Mouse (Mus musculus): ENCODE measurements around the gene Dhrs4. TPM values are rescaled to one million over a fixed set of nuclear protein-coding genes. Genes with fewer than 3 reads are reported as not detected.

The Dhrs4 gene
- polyA plus RNA-seq, 1 experiment: 45.9 TPM

DNA sequence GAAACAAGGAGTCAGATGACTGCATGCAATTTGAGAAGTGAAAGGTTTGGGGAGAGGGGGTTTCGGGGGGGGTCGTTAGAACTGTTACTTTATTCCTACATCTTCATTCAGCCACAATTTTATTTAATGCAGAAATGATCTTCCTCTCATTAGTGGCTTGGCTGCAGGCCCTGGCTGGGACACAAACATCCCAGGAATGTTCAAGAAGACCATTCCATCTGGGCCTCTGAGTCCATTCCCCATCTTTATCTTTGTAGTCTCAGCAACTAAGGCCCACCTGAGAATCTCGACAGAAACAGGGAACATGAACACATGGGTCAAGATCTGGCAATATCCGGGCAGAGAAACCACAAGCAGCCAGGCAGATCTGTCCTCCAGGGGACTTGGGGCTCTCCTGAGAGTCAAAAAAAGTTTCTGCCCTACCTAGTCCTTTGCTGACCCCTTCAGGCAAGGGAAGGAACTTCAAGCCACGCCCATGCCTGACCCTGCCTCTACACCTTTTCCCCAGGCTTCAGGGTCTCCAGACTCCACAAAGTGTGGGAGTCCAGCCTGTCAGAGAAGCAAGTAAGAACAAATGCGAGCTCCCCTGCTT lies 40.3 kb upstream of the Dhrs4 start:
- H3K4me3 ChIP-seq (ENCODE audit: insufficient read depth, poor library complexity, severe bottlenecking): no peak overlapping the region
- no peaks in the 10 kb centered on the region for H3K79me2 ChIP-seq (ENCODE audit: control insufficient read depth, insufficient read depth)
- no peaks in the 10 kb centered on the region for H3K79me3 ChIP-seq (ENCODE audit: low read depth)
- TF ChIP-seq MAX (IDR thresholded peaks at IDR 0.05) (no peak), FOSL1 (IDR thresholded peaks at IDR 0.05; ENCODE audit: insufficient read depth, low read length, poor library complexity, severe bottlenecking) (no peak), CTCF (IDR thresholded peaks at IDR 0.05; ENCODE audit: control insufficient read depth, insufficient read depth, insufficient read length) (peak; percentile 51)
- no peak overlapping the region for H3ac ChIP-seq (ENCODE audit: control insufficient read depth, insufficient read length, low read depth)
- H3K36me3 ChIP-seq (ENCODE audit: control insufficient read depth, insufficient read depth): no peaks in the 10 kb centered on the region
- H3K27me3 ChIP-seq (ENCODE audit: control insufficient read depth, insufficient read depth, insufficient read length): peaks cover 28% of the 10 kb centered on the region

DNA sequence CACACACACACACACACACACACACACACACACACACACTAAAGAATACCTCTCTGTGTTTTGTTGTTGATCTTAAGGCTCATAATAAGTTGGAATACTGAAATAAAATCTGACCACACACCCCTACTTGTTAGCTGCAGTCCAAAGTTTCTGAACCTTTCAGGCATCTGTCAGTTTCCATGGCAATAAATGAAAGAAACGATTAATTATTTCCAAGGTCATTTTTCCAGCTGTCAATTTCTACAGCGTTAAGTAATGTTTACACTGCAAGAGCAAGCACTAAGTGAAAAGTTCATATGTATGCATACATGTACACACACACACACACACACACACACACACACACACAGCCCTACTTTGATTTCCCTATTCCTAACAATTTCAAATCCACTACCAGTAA lies 20.9 kb upstream of the Dhrs4 start:
- no peaks in the 10 kb centered on the region for H3K36me3 ChIP-seq (ENCODE audit: control insufficient read depth, insufficient read depth)
- no peak overlapping the region for H3ac ChIP-seq (ENCODE audit: control insufficient read depth, insufficient read length, low read depth)
- TF ChIP-seq USF1 (IDR thresholded peaks at IDR 0.05; ENCODE audit: low read depth): no peak
- TF ChIP-seq CEBPB (IDR thresholded peaks at IDR 0.05; ENCODE audit: low read depth): no peak
- TF ChIP-seq MAX (IDR thresholded peaks at IDR 0.05): no peak
- no peak for TF ChIP-seq MYOG (IDR thresholded peaks at IDR 0.05; ENCODE audit: control insufficient read depth, extremely low read depth, insufficient read length)
- no peak for TF ChIP-seq CTCF (IDR thresholded peaks at IDR 0.05; ENCODE audit: control insufficient read depth, insufficient read depth, insufficient read length)
- TF ChIP-seq MYOD1 (IDR thresholded peaks at IDR 0.05; ENCODE audit: control insufficient read depth, insufficient read length, low read depth): no peak
- TF ChIP-seq FOSL1 (IDR thresholded peaks at IDR 0.05; ENCODE audit: insufficient read depth, low read length, poor library complexity, severe bottlenecking): no peak
- H3K79me3 ChIP-seq (ENCODE audit: low read depth): no peaks in the 10 kb centered on the region
- H3K79me2 ChIP-seq (ENCODE audit: control insufficient read depth, insufficient read depth): no peaks in the 10 kb centered on the region
- no peak overlapping the region for H3K4me3 ChIP-seq (ENCODE audit: insufficient read depth, poor library complexity, severe bottlenecking)
- H3K27me3 ChIP-seq (ENCODE audit: control insufficient read depth, insufficient read depth, insufficient read length): peaks cover 13% of the 10 kb centered on the region

DNA sequence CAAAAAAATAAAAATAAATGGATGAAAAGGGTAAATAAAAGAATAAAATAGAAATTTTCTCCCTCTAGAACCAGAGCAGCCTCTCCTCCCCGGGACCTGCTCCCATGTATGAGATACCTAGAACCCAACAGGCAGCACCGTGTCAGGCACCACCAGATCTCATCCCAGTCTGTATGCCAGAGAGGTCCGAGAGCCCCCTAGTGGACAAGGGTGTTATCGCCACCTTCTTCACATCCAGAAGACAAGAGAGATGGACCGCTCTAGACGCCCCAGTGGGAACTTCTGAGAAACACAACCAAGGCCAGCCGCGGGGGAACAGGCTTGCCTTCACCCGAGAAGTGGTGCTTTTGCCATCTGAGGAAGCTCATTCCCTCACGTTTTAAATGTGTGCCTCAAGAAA lies 20.3 kb upstream of the Dhrs4 start:
- Histone ChIP-seq H3ac (ENCODE audit: control insufficient read depth, insufficient read length, low read depth) (no peak overlapping the region), H3K79me3 (ENCODE audit: low read depth) (no peaks in the 10 kb centered on the region), H3K79me2 (ENCODE audit: control insufficient read depth, insufficient read depth) (no peaks in the 10 kb centered on the region), H3K36me3 (ENCODE audit: control insufficient read depth, insufficient read depth) (no peaks in the 10 kb centered on the region), H3K4me3 (ENCODE audit: insufficient read depth, poor library complexity, severe bottlenecking) (no peak overlapping the region), H3K27me3 (ENCODE audit: control insufficient read depth, insufficient read depth, insufficient read length) (peaks cover 18% of the 10 kb centered on the region)
- peak; percentile 26 for TF ChIP-seq CTCF (IDR thresholded peaks at IDR 0.05; ENCODE audit: control insufficient read depth, insufficient read depth, insufficient read length)
- no peak for TF ChIP-seq MAX (IDR thresholded peaks at IDR 0.05)

DNA sequence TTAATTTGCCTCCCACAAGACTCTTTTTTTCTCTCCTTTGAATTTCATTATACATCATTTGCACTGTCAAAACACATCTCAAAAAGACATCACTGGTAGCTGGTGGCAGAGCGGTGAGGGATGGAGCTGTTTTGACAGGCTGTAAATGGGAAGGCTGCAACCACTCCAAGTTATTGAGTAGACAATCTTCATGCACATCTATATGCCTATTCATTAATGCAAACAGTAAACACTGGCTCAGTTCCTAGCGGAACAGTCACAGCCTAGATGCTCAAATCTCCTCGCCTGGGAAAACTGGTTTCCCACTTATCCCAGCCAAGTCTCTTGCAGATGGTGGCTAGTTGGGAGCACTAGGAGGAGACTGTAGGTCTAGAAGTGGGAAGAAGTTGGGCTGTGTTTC lies 19.8 kb upstream of the Dhrs4 start:
- peaks cover 18% of the 10 kb centered on the region for H3K27me3 ChIP-seq (ENCODE audit: control insufficient read depth, insufficient read depth, insufficient read length)
- no peak for TF ChIP-seq FOSL1 (IDR thresholded peaks at IDR 0.05; ENCODE audit: insufficient read depth, low read length, poor library complexity, severe bottlenecking)
- TF ChIP-seq MAX (IDR thresholded peaks at IDR 0.05): no peak
- TF ChIP-seq USF1 (IDR thresholded peaks at IDR 0.05; ENCODE audit: low read depth): no peak
- no peak for TF ChIP-seq MYOG (IDR thresholded peaks at IDR 0.05; ENCODE audit: control insufficient read depth, extremely low read depth, insufficient read length)
- TF ChIP-seq CEBPB (IDR thresholded peaks at IDR 0.05; ENCODE audit: low read depth): no peak
- TF ChIP-seq CTCF (IDR thresholded peaks at IDR 0.05; ENCODE audit: control insufficient read depth, insufficient read depth, insufficient read length): no peak
- no peak for TF ChIP-seq MYOD1 (IDR thresholded peaks at IDR 0.05; ENCODE audit: control insufficient read depth, insufficient read length, low read depth)
- H3K4me3 ChIP-seq (ENCODE audit: insufficient read depth, poor library complexity, severe bottlenecking): no peak overlapping the region
- H3K79me2 ChIP-seq (ENCODE audit: control insufficient read depth, insufficient read depth): no peaks in the 10 kb centered on the region
- no peaks in the 10 kb centered on the region for H3K79me3 ChIP-seq (ENCODE audit: low read depth)
- no peak overlapping the region for H3ac ChIP-seq (ENCODE audit: control insufficient read depth, insufficient read length, low read depth)
- H3K36me3 ChIP-seq (ENCODE audit: control insufficient read depth, insufficient read depth): no peaks in the 10 kb centered on the region

DNA sequence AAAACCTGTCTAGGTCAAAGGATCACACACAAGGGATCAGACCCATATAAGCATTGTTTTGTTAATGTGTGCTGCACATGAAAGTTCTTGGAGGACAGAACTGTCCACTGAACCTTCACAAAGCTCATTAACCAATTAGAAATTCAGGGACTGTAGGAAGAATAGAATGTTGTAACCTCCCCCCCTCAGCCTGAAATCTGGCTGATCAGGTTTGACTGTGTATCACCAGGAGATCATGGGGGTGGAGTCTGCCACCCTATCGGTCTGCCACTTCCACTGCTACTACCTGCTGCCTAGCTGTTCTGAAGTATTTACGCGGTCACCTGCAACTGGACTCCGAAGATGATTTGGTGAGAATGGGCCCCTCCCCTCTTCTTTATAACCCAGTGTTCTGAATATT lies 18.8 kb upstream of the Dhrs4 start:
- Histone ChIP-seq H3K79me3 (ENCODE audit: low read depth) (no peaks in the 10 kb centered on the region), H3K27me3 (ENCODE audit: control insufficient read depth, insufficient read depth, insufficient read length) (peaks cover 25% of the 10 kb centered on the region), H3K36me3 (ENCODE audit: control insufficient read depth, insufficient read depth) (no peaks in the 10 kb centered on the region), H3ac (ENCODE audit: control insufficient read depth, insufficient read length, low read depth) (no peak overlapping the region), H3K4me3 (ENCODE audit: insufficient read depth, poor library complexity, severe bottlenecking) (no peak overlapping the region), H3K79me2 (ENCODE audit: control insufficient read depth, insufficient read depth) (no peaks in the 10 kb centered on the region)
- TF ChIP-seq MYOG (IDR thresholded peaks at IDR 0.05; ENCODE audit: control insufficient read depth, extremely low read depth, insufficient read length) (no peak), USF1 (IDR thresholded peaks at IDR 0.05; ENCODE audit: low read depth) (no peak), CTCF (IDR thresholded peaks at IDR 0.05; ENCODE audit: control insufficient read depth, insufficient read depth, insufficient read length) (no peak), FOSL1 (IDR thresholded peaks at IDR 0.05; ENCODE audit: insufficient read depth, low read length, poor library complexity, severe bottlenecking) (no peak), CEBPB (IDR thresholded peaks at IDR 0.05; ENCODE audit: low read depth) (no peak), MAX (IDR thresholded peaks at IDR 0.05) (no peak), MYOD1 (IDR thresholded peaks at IDR 0.05; ENCODE audit: control insufficient read depth, insufficient read length, low read depth) (no peak)

DNA sequence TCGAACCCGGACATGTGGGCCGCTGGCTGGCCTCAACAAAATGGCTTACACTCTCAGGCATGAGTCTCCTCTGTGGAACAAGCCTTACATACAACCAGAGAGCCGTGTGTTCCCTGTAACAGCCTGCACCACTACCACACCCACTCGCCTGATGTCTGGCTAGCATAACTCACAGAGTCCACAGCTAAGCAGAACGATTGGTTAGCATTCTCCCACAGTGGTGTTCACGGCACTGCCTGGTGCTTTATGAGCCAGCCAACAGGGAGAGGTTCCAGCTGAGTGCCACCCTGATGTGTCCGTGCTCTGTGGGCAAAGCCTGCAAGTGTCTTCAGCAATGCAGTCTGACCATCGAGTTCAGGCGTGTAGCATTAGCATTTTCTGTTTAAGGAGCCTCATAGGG lies 18.3 kb upstream of the Dhrs4 start:
- no peaks in the 10 kb centered on the region for H3K79me3 ChIP-seq (ENCODE audit: low read depth)
- peaks cover 25% of the 10 kb centered on the region for H3K27me3 ChIP-seq (ENCODE audit: control insufficient read depth, insufficient read depth, insufficient read length)
- no peaks in the 10 kb centered on the region for H3K36me3 ChIP-seq (ENCODE audit: control insufficient read depth, insufficient read depth)
- H3K79me2 ChIP-seq (ENCODE audit: control insufficient read depth, insufficient read depth): no peaks in the 10 kb centered on the region
- H3K4me3 ChIP-seq (ENCODE audit: insufficient read depth, poor library complexity, severe bottlenecking): no peak overlapping the region
- TF ChIP-seq CTCF (IDR thresholded peaks at IDR 0.05; ENCODE audit: control insufficient read depth, insufficient read depth, insufficient read length) (no peak), MYOG (IDR thresholded peaks at IDR 0.05; ENCODE audit: control insufficient read depth, extremely low read depth, insufficient read length) (no peak)
- no peak overlapping the region for H3ac ChIP-seq (ENCODE audit: control insufficient read depth, insufficient read length, low read depth)
